Mouse (Mus musculus) cortical plate, adult 2 months (tissue): ENCODE data around the gene 9030025P20Rik.

Experiments
- CTCF ChIP-seq: fragments of 200-500 bp; IDR thresholded peaks from 2 replicates; pipeline ENCODE4 v1.5.1; 2011; ENCODE audit warnings: mild to moderate bottlenecking, control low read depth, low read length; ENCODE audit not compliant: insufficient read depth; ENCODE audit errors: extremely low read depth
- POLR2A ChIP-seq: fragments of 200-500 bp; IDR thresholded peaks from 2 replicates; pipeline ENCODE4 v1.6.1; 2011; ENCODE audit warnings: mild to moderate bottlenecking, low read length, control low read depth; ENCODE audit not compliant: insufficient read depth; ENCODE audit errors: extremely low read depth

DNA sequence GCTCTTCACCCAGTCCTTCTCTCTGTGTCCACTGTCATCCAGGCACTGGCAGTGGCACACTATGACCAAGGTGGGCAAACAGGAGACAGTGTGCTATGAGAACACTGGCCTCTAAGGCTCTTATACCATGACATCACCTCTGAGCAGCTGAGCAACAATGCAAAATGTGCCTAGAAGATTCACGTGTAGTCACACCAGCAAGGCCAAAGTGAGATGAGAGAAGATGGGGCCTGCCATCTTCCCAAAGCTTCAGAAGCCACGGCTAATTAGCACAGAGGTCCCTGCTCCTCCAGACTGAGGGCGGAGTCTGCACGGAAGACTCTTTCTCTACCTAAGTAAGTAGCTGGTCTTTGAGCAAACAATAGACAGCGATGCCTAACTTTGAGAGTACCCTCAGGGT is 49.6 kb upstream of the 9030025P20Rik start:
- TF ChIP-seq CTCF (no peak), POLR2A (no peak)
